Mouse (Mus musculus): ENCODE measurements around the gene Slc39a7.

GRCm38 (mm10) chr17:34075271-34075670 lies 43.8 kb upstream of the Slc39a7 start:
- no peak for TF ChIP-seq CTCF (IDR thresholded peaks at IDR 0.05; ENCODE audit: control insufficient read depth, insufficient read depth, insufficient replicate concordance, low read depth, low read length)
- no peak for TF ChIP-seq POLR2A (IDR thresholded peaks at IDR 0.05; ENCODE audit: control insufficient read depth, low read depth, low read length)

Data from testis, adult 2 months (tissue).